Mouse (Mus musculus): ENCODE measurements at regions not wholly inside any gene's neighbourhood (a gene's known extent, or its start where the extent isn't known, plus 50 kb on each side); places are given as distances from the start of the nearest gene placed in this dataset.

DNA sequence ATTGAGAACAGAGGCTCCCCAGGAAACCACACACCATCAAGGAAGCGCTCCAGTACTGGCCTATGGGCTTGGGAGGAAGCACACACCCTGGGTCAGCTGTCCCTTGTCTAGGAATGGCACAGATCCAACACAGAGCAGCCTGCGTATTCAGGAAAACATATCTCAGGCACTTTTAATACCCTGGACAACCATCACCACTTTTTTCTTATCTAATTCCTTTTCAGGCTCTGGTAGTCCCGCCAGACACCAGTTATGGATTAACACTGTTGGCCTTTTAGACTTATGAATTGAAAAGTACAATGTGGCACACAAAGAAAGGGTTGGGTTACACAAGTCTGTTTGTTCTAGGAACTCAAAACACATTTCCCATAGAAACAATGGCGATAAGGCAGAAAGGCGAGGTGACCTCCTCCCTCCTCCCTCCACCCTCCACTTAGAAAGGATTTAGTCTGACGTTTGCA, 56.8 kb upstream of the Sstr4 start:
- H3K27me3 ChIP-seq: no peaks in the 10 kb centered on the region
- no peaks in the 10 kb centered on the region for H3K9me3 ChIP-seq (replicated peaks)
- H3K27ac ChIP-seq (replicated peaks): 0 out of 2 replicates have a peak overlapping the region, but pooled peaks have one; percentile 17
- no peak overlapping the region for H3K4me2 ChIP-seq (replicated peaks)
- H3K9ac ChIP-seq: no peak overlapping the region
- no peaks in the 10 kb centered on the region for H3K4me1 ChIP-seq
- no peaks in the 10 kb centered on the region for H3K36me3 ChIP-seq
- 45% methylated on average over 6 of the region's 6 CpGs for WGBS
- ATAC-seq (ENCODE audit: insufficient number of reproducible peaks, low FRiP score, low TSS enrichment, low read depth): no peak
- no peak overlapping the region for H3K4me3 ChIP-seq (replicated peaks)

DNA sequence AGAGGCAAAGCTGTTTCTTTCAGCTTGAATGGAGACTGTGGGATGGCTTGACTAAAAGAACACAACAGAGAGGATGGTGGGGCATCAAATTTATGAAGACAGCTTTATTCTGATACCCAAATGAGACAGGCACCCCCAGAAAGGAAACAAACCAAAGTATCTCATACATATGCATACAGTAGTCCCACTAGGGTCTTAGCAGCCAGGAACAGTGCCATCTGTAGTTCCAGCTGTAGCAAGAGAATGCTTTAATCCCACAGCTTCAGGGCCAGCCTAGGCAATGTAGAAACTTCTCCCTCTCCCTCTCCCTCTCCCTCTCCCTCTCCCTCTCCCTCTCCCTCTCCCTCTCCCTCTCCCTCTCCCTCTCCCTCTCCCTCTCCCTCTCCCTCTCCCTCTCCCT, 56.2 kb upstream of the Sstr4 start:
- no peak overlapping the region for H3K9ac ChIP-seq
- no peak for ATAC-seq (ENCODE audit: insufficient number of reproducible peaks, low FRiP score, low TSS enrichment, low read depth)
- no peaks in the 10 kb centered on the region for H3K27me3 ChIP-seq
- no peak overlapping the region for H3K4me3 ChIP-seq (replicated peaks)
- H3K4me1 ChIP-seq: no peaks in the 10 kb centered on the region
- no peaks in the 10 kb centered on the region for H3K36me3 ChIP-seq
- H3K27ac ChIP-seq (replicated peaks): no peak overlapping the region
- no peaks in the 10 kb centered on the region for H3K9me3 ChIP-seq (replicated peaks)
- no peak overlapping the region for H3K4me2 ChIP-seq (replicated peaks)

DNA sequence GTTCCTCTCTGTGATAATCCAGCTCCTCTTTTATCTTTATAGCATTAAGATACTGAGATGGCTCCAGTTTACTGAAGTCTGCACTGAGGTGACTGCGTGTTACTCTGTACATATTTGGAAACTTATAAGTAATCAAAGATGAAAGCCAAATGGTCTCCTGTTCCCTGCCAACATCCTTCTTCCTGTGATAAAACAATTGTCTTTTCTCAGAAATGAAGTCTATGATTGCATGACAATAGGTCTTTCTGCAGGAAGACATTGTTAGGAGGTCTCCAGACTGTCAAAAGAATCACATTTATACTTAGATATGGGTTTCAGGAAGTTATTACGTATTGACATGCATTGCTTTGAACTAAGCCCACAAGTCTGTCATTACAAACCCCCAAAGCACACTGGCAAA, 51.0 kb upstream of the Sstr4 start:
- H3K36me3 ChIP-seq: no peaks in the 10 kb centered on the region

More for the DNA sequence above, 51.0 kb upstream of the Sstr4 start:
- no peaks in the 10 kb centered on the region for H3K4me1 ChIP-seq
- H3K9me3 ChIP-seq (replicated peaks): no peaks in the 10 kb centered on the region
- H3K4me2 ChIP-seq (replicated peaks): no peak overlapping the region
- no peaks in the 10 kb centered on the region for H3K27me3 ChIP-seq
- no peak overlapping the region for H3K9ac ChIP-seq
- H3K4me3 ChIP-seq (replicated peaks): no peak overlapping the region
- H3K27ac ChIP-seq (replicated peaks): no peak overlapping the region
- WGBS: 78% methylated on average over 2 of the region's 2 CpGs
- ATAC-seq (ENCODE audit: insufficient number of reproducible peaks, low FRiP score, low TSS enrichment, low read depth): no peak

Data from embryonic facial prominence, embryonic 15.5 days (tissue).